Mouse (Mus musculus): ENCODE measurements around the gene Bmper.

Gene Bmper

GRCm38 (mm10) chr9:23306226-23306625 is 83.3 kb downstream of the Bmper start:
- DNase-seq, result no peak

GRCm38 (mm10) chr9:23307835-23308234 is 85.0 kb downstream of the Bmper start:
- no peak for DNase-seq

- DNase-seq, result no peak
Observed at GRCm38 (mm10) chr9:23310953-23311352, 88.1 kb downstream of the Bmper start.

- DNase-seq, result no peak
Observed at GRCm38 (mm10) chr9:23311956-23312355, 89.1 kb downstream of the Bmper start.

- DNase-seq, result no peak
Observed at GRCm38 (mm10) chr9:23312877-23313276, 90.0 kb downstream of the Bmper start.

GRCm38 (mm10) chr9:23315631-23316330 is 92.9 kb downstream of the Bmper start:
- no peak for DNase-seq

- DNase-seq, result no peak
Observed at GRCm38 (mm10) chr9:23327830-23328229, 105.0 kb downstream of the Bmper start.

GRCm38 (mm10) chr9:23333041-23333622 is 110.3 kb downstream of the Bmper start:
- DNase-seq, result no peak

GRCm38 (mm10) chr9:23340551-23340950 is 117.7 kb downstream of the Bmper start:
- no peak for DNase-seq

GRCm38 (mm10) chr9:23341246-23341645 is 118.4 kb downstream of the Bmper start:
- no peak for DNase-seq

GRCm38 (mm10) chr9:23344353-23344752 is 121.5 kb downstream of the Bmper start:
- no peak for DNase-seq

GRCm38 (mm10) chr9:23345093-23345844 is 122.4 kb downstream of the Bmper start:
- no peak for DNase-seq

- DNase-seq, result no peak
Observed at GRCm38 (mm10) chr9:23349603-23350002, 126.7 kb downstream of the Bmper start.

- no peak for DNase-seq
Observed at GRCm38 (mm10) chr9:23351400-23351799, 128.5 kb downstream of the Bmper start.

GRCm38 (mm10) chr9:23352396-23352795 is 129.5 kb downstream of the Bmper start:
- no peak for DNase-seq

- no peak for DNase-seq
Observed at GRCm38 (mm10) chr9:23354201-23354820, 131.4 kb downstream of the Bmper start.

GRCm38 (mm10) chr9:23358108-23358507 is 135.2 kb downstream of the Bmper start:
- no peak for DNase-seq

- no peak for DNase-seq
Observed at GRCm38 (mm10) chr9:23363139-23363538, 140.3 kb downstream of the Bmper start.

- DNase-seq, result no peak
Observed at GRCm38 (mm10) chr9:23363540-23363939, 140.7 kb downstream of the Bmper start.

GRCm38 (mm10) chr9:23364047-23364446 is 141.2 kb downstream of the Bmper start:
- no peak for DNase-seq

- DNase-seq, result no peak
Observed at GRCm38 (mm10) chr9:23368124-23368523, 145.2 kb downstream of the Bmper start.

GRCm38 (mm10) chr9:23374789-23375460 is 152.0 kb downstream of the Bmper start:
- DNase-seq, result no peak

Measured in B cell, adult 2 months (primary cell).